Mouse (Mus musculus) layer of hippocampus, adult 18-20 months (tissue): ENCODE data around the gene Rasgef1b. TPM values are rescaled to one million over a fixed set of nuclear protein-coding genes. Genes with fewer than 3 reads are reported as not detected.

Source experiments
- DNase-seq, 2 experiments: peaks; one replicate each; pipeline ENCODE4 v3.0.0; 2022; ENCODE audit warnings: low spot score in 2 of 2
- total RNA-seq, 2 experiments: library from RNA; stranded (reverse); gene quantifications; 2 replicates each; pipeline ENCODE4 v1.2.3; 2021

The Rasgef1b gene
- total RNA-seq, 2 experiments from 2014 or later = 9.3 to 11.2 TPM

- no peak for DNase-seq
Observed at GRCm38 (mm10) chr5:99496931-99497782, 231.7 kb downstream of the Rasgef1b start.

- DNase-seq = no peak
Observed at GRCm38 (mm10) chr5:99496157-99496453, 232.8 kb downstream of the Rasgef1b start.

- DNase-seq = no peak
Observed at GRCm38 (mm10) chr5:99495354-99496156, 233.3 kb downstream of the Rasgef1b start.

- DNase-seq = no peak
Observed at GRCm38 (mm10) chr5:99493861-99494260, 235.0 kb downstream of the Rasgef1b start.

- DNase-seq = no peak
Observed at GRCm38 (mm10) chr5:99493017-99493416, 235.8 kb downstream of the Rasgef1b start.

GRCm38 (mm10) chr5:99488479-99489158, 240.2 kb downstream of the Rasgef1b start:
- no peak for DNase-seq

- DNase-seq = peak in 1 of 2 experiments; percentile 35
Observed at GRCm38 (mm10) chr5:99487009-99487858, 241.6 kb downstream of the Rasgef1b start.

- DNase-seq = no peak
Observed at GRCm38 (mm10) chr5:99483162-99483561, 245.7 kb downstream of the Rasgef1b start.

GRCm38 (mm10) chr5:99482524-99482923, 246.3 kb downstream of the Rasgef1b start:
- DNase-seq = no peak

GRCm38 (mm10) chr5:99482016-99482415, 246.8 kb downstream of the Rasgef1b start:
- no peak for DNase-seq

GRCm38 (mm10) chr5:99480078-99481031, 248.5 kb downstream of the Rasgef1b start:
- DNase-seq = no peak

- peak; percentile 30 to 38 for DNase-seq
Observed at GRCm38 (mm10) chr5:99479263-99480077, 249.4 kb downstream of the Rasgef1b start.

- no peak for DNase-seq
Observed at GRCm38 (mm10) chr5:99478716-99479115, 250.1 kb downstream of the Rasgef1b start.

- no peak for DNase-seq
Observed at GRCm38 (mm10) chr5:99477420-99477815, 251.4 kb downstream of the Rasgef1b start.

- DNase-seq = peak in 1 of 2 experiments; percentile 18
Observed at GRCm38 (mm10) chr5:99476640-99477419, 252.0 kb downstream of the Rasgef1b start.

GRCm38 (mm10) chr5:99472607-99473335, 256.1 kb downstream of the Rasgef1b start:
- DNase-seq = no peak

GRCm38 (mm10) chr5:99471790-99472189, 257.1 kb downstream of the Rasgef1b start:
- peak in 1 of 2 experiments; percentile 8 for DNase-seq
